Mouse (Mus musculus) cerebellum, adult 9-11 months (tissue): ENCODE results near the gene Dohh.

ENCODE experiments used
- DNase-seq: peaks from one replicate; pipeline ENCODE4 v3.0.0; 2022

Dohh gene

DNA sequence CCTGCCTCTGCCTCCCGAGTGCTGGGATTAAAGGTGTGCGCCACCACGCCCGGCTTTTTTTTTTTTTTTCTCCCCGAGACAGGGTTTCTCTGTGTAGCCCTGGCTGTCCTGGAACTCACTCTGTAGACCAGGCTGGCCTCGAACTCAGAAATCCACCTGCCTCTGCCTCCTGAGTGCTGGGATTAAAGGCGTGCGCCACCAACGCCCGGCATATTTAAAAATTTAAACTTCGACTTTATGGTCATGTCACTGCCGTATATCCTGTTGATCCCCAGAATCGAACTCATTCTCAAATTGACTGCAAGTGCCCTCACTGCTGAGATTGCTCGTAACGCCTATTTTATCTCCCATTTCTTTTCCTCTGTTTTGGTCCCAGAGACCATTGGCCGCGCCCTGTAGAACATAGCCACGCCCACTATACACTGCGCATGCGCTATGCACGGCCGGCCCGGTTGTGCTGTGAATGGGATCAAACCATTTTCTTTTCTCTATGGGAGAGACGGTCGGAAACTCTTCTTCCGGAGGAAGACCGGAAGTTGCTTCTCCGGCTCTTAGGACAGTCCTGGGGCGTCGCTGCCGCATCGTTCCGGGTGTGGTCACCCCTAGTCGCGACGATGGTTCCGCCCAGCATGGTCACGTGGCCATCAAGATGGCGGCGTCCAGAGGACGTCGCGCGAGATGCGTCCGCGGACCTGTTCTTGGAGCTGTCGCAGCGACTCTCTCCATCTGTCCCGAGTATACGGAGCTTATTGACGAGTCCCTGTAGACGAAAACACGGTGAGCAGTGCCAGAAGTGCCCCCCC is at the start of gene Dohh, which contains the start of gene Gm48551:
Gene Dohh, plus strand, starts transcription at position 627 of the 803 bp plus-strand sequence.
Gene Gm48551, plus strand, starts transcription at position 665 of the 803 bp plus-strand sequence.
- peak; percentile 99 for DNase-seq

DNA sequence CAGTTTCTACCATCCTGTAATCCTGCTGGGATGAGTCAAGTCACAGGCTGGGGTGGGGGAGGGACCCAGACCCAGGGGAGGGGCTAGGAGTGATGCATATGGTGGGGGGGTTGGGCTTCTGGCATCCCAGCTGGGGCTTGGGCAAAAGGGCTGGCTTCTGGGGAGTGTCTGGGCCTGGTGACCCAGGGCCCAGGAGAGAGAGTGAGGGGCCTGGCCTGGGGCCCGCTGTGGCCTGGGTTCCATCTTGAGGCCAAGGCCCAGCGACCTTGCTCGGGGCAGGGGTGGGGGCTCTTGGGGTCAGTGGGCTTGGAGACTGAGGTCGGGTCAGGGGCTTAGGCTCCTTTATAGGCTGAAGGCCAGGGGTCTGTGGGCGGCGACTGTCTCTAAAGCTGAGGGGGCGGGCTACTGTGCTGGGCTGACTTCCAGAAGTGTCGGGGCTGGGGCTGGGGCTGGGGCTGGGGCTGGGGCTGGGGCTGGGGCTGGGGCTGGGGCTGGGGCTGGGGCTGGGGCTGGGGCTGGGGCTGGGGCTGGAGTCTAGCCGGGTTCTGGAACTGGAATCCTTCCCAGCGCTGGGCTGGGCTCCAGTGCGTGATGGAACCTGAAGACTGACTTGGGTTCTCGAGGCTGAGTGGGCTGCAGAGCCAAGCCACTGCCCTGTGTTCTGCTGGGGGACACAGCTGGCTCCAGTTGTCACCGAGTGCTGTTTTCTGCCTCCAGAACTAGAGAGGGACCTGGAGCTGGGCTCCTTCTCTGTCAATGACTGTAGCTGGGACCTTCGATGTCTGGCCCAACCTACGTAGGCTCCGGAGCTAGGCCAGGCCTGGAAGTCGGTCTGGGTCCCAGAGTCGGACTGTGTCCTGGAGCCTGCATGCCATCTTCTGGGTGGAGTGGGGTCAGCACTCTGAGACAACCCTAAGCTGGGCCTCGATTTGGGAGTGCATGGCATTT is 48.6 kb upstream of the Dohh start:
- no peak for DNase-seq

DNA sequence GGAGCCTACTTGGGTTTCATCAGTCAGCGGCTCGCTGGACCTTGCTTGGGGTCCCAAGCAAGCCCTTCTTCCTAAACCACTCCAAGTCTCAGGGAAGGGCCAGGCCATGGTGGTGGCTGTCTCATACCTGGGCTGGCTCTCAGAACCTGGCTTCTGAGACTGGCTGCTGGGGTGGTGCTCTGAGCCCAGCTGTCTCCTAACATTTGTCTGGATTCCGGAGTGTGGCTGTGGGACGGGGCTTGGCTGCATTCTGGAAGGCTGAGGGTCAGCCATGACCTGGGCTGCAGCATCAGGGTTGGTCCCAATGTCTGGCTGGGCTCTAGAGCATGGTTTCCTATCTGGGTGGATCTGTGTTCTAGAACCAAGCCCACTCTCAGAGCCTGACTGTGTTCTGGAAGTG is 47.7 kb upstream of the Dohh start:
- DNase-seq = no peak

DNA sequence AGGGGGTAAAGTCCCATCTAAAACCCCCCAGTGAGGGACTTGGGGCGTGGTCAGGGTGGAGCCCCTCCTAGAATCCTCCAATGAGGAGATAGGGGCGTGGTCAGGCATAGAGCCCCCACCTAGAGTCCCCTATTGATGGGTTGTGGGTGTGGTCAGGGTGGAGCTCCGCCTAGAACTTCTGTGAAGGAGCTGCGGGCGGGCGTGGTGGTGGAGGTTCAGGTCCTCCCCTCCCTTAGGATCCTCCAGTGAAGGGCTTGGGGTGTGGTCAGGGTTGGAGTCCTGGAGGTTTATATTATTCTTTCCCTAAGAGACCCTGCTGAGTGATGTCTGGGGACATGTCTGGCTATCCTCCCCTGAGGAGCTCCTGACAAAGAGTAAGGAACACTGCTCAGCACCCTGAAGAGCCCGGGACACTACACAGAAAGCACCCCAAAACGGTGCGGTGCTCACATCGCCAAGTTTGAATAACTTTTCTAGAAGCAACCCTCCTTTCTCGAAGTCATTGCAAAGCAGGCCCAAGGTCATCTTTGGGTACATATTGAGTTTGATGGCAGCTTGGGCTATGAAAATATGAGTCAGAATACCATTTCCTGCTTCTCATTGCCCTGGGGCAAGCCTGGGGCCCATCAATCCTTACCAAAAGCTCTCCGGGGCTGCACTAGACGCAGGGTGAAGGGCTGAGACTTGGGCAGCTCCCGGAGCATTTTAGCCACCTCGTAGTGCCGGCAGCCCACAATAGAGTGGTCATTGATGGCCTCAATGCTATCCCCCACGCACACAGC is 43.5 kb upstream of the Dohh start:
- peak; percentile 40 for DNase-seq

DNA sequence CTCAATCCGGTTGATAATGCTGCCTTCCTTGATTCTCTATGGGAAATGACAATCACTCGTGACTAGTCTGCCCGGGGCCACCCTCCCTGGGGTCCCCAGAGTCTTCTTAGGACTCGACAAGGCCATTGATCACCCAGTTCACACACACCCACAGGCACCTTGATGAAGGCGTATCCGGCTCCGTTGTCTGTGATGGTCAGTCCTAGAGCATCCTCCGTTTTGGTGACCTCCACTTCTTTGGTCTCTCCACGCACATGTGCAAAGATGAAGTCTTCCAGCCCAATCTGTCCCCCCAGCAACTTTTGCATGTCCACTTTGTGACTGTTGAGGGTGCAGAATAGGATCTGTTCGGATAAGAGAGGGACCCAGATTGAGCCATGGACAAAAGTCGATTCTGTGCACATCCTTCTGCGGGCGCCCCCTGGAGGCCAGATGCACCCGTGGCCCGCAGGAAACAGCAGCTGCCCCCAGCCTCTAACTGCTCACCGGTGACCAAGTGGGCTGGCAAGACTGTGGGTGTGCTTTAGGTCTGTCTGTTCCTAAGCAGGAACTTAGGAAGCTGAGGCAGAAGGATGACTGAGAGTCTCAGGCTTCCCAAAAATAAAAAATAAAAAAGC is 42.8 kb upstream of the Dohh start:
- peak; percentile 51 for DNase-seq

DNA sequence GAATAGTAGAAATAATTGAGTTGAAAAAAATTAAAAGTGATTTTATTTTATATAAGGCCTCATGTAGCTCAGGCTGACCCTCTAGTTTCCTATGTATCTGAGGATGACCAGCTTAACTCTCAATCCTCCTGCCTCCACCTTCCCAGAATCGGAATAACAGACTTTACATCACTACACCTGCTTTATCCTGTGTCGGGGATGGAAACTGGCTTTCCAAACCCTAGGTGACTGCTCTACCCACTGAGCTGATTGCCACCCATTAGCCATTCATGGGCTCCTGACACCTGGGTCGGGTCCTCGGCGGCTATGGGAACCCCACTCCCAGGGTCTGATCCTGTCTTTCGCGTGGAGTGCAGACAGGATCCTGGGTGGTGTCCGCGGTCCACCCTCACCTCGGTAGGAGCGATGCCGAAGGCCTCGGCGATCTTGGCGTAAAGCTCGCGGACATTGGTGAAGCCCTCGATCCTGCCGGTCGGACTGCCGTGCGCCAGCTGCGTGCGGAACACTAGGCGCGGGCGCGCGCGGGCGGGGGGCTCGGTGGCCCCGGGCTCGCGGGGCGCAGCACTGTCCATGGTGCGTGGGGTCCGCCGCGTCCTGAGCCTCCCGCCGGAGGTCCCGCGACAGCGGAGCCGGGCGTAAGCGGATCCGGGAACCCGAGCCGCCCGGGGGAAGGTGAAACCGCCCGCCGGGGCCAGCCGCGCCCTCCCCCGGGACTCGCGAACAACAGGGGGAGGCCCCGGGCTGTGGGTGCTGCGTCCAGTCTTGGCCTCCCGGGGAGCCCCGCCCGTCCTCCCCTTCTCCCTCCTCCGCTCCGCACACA is 41.3 kb upstream of the Dohh start, which contains the start of gene Gipc3:
Gene Gipc3, minus strand, starts transcription at position 581 of the 820 bp plus-strand sequence.
- no peak for DNase-seq

DNA sequence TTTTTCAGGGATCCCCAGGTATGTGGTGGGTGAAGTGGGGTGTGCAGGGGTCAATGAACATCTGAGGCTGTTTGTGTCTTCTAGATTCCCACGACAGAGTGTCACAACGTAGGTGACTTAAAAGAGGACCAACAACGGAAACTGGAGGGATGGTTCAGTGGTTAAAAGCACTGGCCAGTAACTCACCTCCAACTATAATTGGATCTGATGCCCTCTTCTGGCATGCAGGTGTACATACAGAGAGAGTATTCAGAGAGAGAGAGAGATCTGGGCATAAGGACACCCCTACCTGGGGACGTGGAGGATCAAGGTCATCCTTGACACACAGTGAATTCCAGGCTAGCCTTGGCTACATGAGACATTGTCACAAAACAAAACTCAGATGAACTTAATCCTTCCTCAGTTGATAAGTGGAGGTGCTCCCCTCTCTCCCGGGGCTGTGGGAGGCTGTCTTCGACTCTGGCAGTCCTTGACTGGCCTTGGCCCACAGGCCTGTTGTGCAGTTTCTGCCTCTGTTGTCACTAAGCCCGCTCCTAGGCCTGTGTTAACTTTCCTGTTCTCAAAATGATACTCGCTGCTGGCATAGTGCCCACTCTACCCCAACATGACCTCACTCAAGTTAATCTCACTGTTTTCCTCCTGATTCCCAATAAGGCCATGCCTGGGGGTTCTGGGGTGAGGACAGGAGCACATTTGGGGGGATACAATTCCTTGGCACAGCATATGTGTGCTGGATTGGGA is 39.6 kb upstream of the Dohh start:
- DNase-seq = peak; percentile 36

DNA sequence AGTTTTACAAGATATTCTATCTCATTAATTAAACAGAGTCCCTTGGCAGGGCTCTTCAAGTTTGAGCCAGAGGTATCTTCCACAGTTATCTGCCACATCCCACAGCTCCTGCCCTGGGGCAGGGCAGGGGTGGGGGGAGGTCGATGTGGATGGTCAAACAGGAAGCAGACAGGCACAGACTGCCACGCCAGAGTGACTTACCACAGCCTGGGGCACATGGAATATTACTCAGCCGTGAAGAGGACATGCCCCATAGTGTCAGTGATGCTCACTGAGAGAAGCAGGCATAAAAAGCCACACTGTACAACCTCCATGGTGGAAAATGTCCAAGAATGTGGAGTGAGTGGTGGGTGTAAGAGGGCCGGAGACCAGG is 39.1 kb upstream of the Dohh start:
- peak; percentile 35 for DNase-seq

DNA sequence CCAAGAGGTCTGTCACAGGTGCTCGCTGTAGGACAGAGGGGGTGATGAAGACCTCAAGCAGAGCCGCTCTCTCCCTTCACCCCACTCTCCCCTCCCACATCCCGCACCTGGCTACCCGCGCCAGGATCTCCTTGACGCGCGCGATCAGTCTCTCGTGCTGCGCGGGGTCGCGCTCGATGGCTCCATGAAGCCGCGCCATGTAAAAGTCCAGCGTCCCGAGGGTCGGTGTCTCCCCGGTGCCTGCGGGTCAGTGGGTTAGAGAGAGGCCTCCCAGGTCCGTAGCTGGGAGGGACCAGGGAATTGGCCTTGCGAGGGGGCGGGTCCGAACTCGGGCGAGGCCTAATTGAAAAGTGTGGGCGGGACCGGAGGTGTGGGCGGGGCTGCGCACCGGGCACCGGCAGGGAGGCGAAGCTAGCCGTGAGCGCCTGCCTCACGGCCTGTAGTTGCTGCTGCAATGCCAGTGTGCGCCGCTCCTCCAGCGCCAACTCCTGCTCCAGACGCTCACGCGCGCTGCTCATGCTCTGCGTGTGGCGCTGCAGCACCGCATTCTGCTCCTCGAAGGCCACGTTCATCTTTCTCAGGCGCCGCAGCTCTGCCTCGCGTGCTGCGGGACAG is 37.7 kb upstream of the Dohh start:
- DNase-seq = peak; percentile 46

DNA sequence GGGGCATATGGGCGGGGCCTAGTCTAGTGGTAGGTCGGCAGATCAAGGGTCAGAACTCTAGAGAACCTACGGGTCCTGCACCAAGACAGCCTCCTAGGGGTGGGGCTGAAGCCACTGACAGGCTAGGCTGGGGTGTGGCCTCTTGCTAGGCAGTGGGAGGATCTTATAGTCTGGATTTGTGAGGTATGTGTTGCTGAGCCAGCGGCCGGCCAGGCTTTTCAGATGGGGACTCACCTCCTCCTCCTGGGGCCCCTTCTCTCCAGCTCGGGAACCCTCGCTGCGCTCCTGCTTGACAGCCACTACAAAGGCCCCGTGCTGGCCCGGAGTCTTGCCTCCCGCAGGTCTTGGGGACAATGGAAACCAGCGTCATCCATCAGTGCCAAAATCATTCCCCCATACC is 35.1 kb upstream of the Dohh start:
- no peak for DNase-seq

DNA sequence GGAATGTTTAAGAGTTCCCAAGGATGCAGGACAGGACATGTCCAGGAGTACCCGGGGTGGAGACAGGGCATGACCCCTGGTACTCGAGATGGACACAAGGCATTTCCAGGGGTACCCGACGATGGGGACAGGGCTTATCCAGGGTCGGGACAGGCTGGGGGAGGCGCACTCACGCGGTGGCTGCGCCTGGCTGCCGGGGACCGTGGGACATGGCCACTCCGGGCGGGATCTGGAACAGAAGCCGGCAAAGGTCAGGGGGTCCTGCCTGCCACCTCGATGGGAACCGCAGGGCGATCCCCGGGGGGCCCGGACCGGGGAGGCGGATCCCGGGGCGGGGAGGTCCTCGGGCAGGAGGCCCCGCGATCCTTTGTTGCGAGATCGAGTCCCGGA is 34.3 kb upstream of the Dohh start:
- no peak for DNase-seq

DNA sequence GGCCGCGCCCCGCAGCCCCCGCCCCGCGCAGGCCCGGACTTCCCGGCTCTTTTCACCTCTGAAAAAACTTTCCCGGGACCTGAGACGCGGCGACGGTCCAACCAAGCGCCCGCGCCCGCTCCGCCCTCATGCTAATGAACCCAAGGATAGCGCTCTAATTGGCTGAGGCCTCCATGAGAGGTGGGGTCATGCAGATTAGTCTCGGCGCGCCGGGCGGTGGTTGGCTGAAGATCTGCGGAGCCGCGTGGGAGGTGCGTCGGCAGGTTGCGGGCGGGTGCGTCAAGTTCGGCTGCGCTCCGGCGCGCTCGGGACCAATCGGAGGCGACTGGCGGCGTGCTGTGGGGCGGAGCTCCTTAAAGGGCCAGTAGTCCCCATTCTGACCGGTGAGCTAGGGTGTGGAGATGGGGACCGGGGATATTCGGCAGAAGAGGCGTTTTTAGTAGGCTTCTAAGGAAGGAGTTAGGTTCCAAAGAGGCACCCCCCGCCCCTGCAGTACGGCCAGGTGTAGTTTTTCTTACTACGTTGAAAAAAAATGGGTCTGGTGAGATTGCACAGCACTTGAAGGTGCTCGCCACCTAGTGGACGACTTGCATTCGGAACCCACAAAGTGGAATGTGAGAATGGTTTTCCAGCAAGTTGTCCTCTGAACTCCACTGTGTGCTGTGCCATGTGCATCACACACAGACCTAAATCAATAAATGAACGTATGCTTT is 33.7 kb upstream of the Dohh start, which contains the start of gene Hmg20b:
Gene Hmg20b, minus strand, starts transcription at position 130 of the 713 bp plus-strand sequence.
- DNase-seq = peak; percentile 99

DNA sequence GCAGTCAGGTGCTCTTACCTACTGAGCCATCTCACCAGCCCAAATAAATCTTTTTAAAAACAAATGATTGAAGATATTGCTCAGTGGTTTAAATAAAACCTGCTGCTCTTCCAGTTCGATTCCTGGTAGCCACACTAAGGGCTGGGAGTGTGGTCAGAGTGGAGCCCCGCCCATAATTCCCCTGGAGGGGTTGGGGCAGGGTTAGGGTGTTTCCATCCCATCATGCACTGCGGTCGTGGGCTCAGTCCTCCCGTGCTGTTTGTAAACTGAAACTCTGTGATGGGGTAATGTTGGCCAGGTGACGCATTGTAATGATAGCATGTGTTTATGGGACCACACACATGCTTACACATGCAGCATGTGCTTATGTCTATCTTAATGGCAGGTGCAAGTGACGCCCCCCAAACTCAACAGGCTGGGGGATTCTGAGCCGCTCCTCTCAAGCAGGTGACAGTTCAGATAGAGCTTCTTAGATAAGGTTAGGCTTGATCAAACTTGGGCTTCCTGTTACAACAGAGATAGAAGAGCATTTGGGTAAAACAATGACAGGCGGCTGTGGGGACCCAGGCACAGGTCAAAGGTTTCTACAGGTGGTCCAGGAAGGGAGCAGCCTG is 32.4 kb upstream of the Dohh start:
- peak; percentile 50 for DNase-seq

DNA sequence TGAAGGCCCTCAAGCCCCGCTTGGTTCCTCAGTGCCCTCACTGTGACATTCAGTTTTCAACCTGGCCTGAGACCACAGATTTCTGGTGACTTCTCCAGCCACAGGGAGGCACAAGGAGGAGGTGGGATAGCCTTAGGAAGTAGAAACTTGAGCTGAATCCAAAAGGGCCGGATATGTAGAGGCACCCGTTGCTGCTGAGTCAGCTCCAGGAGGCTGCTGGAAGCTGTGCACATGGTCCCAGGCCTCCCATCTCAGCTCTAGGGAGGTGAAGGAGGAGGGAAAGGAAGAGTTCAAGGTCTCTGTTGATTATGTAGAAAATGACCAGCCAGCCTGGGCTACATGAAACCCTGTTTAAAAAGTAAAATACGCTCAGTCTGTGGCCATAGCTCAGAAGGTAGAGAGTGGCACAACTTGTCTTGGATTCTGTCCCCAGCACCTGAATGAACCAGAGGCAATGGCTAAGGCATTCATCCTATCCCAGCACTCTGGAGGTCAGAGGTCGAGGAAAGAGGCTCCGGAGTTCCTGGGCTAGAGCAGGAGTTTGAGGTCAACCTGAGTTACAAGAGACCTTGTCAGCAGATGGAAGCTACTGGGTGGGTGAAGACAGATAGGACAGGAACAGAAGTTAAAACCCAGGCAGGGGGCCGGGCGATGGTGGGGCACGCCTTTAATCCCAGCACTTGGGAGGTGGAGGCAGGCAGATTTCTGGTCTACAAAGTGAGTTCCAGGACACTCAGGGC is 29.3 kb upstream of the Dohh start:
- DNase-seq = peak; percentile 38

DNA sequence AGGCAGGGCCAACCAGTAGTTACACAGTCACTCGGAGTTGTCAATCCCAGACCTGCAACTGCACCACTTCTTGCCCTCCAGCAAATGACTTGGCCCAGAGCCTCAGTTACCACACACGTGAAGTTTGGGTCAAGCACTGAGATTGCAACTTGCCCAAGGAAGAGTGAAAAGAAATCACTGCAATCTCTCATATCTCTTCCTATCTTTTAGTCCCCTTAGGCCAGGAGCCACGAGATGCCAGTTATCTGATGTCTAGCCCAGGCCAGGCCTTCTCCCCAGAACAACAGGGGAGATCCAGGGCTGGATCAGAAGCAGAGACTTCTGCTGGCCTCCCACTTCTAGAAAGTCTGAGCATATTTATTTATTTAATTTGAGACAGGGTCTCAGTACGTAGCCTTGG is 28.7 kb upstream of the Dohh start:
- no peak for DNase-seq

DNA sequence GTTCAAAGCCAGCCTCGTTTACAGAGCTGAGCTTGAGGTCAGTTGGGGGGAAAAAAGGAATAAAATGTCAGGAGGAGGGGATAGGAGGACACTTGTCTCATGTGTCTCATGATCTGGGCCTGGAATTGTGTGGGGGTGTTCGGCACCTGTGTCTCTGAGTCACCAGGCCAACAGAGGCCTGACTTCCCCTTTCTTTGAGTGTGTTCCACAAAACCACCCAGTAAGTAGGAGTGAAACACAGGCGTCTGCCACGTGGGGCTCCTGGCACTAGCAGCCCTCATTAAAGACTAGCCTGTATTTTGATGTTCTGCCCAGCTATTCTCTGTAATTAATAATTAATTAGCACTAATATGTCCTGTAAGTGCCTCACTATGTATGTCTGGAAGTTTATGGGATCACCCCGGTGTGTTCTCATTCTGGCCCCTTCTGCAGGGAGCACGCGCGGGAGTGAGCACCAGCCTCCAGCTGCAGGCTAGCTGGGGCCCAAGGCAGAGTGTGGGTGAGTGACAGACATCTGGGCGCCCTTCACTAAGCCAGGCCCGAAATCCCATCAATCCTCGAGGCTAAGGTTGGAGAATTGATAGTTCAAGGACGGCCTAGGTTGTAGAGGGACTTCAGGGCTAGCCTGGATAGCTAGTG is 27.8 kb upstream of the Dohh start:
- DNase-seq = no peak

DNA sequence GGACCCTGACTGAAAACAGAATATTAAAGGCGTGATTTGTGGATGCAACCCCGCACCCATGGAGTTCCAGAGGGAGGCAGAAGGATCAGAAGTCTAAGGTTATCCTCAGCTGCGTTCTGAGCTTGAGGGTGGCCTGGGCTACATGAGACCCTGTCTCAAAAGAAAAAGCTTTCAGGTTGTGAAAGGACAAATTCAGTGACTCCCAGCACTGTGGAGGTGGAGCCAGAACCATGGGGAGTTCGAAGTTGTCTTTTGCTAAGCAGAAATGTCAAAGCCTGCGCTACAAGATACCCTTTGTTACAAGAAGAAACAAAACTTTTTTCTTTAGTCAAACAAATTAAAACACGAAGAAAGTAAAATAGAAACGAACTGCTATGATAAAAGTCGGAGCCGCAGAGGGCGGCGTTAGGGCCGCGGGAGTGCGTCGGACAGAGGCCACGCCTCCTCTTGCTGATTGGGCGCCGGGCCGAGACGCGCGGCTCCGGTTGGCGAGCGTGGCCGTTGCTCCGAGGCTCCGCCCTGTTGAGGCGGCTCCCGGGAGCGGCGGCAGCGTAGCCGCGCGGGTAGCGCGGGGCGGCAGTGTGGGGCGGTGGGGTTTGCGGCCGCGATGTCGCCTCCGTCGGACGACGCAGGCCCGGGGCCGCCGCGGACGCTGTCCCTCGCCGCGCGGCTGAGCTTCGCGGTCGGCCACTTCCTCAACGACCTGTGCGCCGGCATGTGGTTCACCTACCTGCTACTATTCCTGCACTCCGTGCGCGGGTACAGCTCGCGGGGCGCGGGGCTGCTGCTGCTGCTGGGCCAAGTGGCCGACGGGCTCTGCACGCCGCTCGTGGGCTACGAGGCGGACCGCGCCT is 27.0 kb upstream of the Dohh start, which contains the start of gene Mfsd12:
Gene Mfsd12, plus strand, starts transcription at position 501 of the 854 bp plus-strand sequence.
- peak; percentile 90 for DNase-seq
